Mouse (Mus musculus) myocyte (in vitro differentiated cells): ENCODE measurements at regions not wholly inside any gene's neighbourhood (a gene's known extent, or its start where the extent isn't known, plus 50 kb on each side); places are given as distances from the start of the nearest gene placed in this dataset.

Experiments
- H3K27me3 ChIP-seq: one replicate; pipeline ENCODE4 v1.6.1; 2011; ENCODE audit not compliant: control insufficient read depth, insufficient read depth, insufficient read length
- H3K36me3 ChIP-seq: one replicate; pipeline ENCODE4 v1.6.1; 2011; ENCODE audit not compliant: control insufficient read depth, insufficient read depth
- H3K4me2 ChIP-seq: one replicate; pipeline ENCODE4 v1.6.1; 2011; ENCODE audit warnings: low read depth, control low read depth
- H3K4me3 ChIP-seq: one replicate; pipeline ENCODE4 v1.5.1; 2011; ENCODE audit warnings: mild to moderate bottlenecking, control low read depth, moderate library complexity
- H3K79me2 ChIP-seq: one replicate; pipeline ENCODE4 v1.6.1; 2011; ENCODE audit not compliant: control insufficient read depth, insufficient read depth
- H3ac ChIP-seq: one replicate; pipeline ENCODE4 v1.6.1; 2011; ENCODE audit not compliant: control insufficient read depth, insufficient read length
- CEBPB ChIP-seq: IDR thresholded peaks from 2 replicates; pipeline ENCODE4 v1.6.1; 2011; ENCODE audit warnings: mild to moderate bottlenecking, moderate library complexity; ENCODE audit not compliant: poor library complexity, insufficient read depth, severe bottlenecking
- E2F4 ChIP-seq: IDR thresholded peaks from one replicate; pipeline ENCODE4 v1.6.1; 2011; ENCODE audit warnings: mild to moderate bottlenecking, control low read depth, moderate library complexity; ENCODE audit not compliant: insufficient read depth
- MAX ChIP-seq: IDR thresholded peaks from one replicate; pipeline ENCODE4 v1.6.1; 2011; ENCODE audit warnings: low read depth, mild to moderate bottlenecking, control low read depth
- MYOD1 ChIP-seq, 3 experiments: IDR thresholded peaks; one replicate each; pipeline ENCODE4 v1.6.1; 2011; ENCODE audit warnings: control low read depth in 2 of 3, low read depth in 2 of 3, mild to moderate bottlenecking in 2 of 3, moderate library complexity in 1 of 3; ENCODE audit not compliant: insufficient read length in 2 of 3, control insufficient read depth in 1 of 3
- MYOG ChIP-seq, 3 experiments: IDR thresholded peaks; one replicate each; pipeline ENCODE4 v1.6.1; 2011; ENCODE audit warnings: control low read depth in 2 of 3, low read depth in 2 of 3, mild to moderate bottlenecking in 2 of 3; ENCODE audit not compliant: insufficient read length in 2 of 3, control insufficient read depth in 1 of 3, insufficient read depth in 1 of 3
- POLR2A ChIP-seq: IDR thresholded peaks from one replicate; pipeline ENCODE4 v1.6.1; 2011; ENCODE audit warnings: low read depth, mild to moderate bottlenecking, control low read depth, moderate library complexity; ENCODE audit not compliant: insufficient read length
- POLR2AphosphoS2 ChIP-seq: IDR thresholded peaks from one replicate; pipeline ENCODE4 v1.6.1; 2011; ENCODE audit warnings: low read depth, control low read depth; ENCODE audit not compliant: insufficient read length
- REST ChIP-seq: IDR thresholded peaks from one replicate; pipeline ENCODE4 v1.6.1; 2011; ENCODE audit warnings: mild to moderate bottlenecking, control low read depth, moderate library complexity; ENCODE audit not compliant: insufficient read depth, insufficient read length
- SRF ChIP-seq: IDR thresholded peaks from one replicate; pipeline ENCODE4 v1.6.1; 2011; ENCODE audit warnings: low read depth; ENCODE audit not compliant: control insufficient read depth, insufficient read length
- TCF12 ChIP-seq: IDR thresholded peaks from one replicate; pipeline ENCODE4 v1.6.1; 2011; ENCODE audit warnings: mild to moderate bottlenecking, control low read depth; ENCODE audit not compliant: poor library complexity, insufficient read depth, severe bottlenecking
- TCF3 ChIP-seq: IDR thresholded peaks from one replicate; pipeline ENCODE4 v1.6.1; 2011; ENCODE audit warnings: low read depth, control low read depth; ENCODE audit not compliant: insufficient read length
- USF1 ChIP-seq: IDR thresholded peaks from one replicate; pipeline ENCODE4 v1.6.1; 2011; ENCODE audit warnings: low read depth, mild to moderate bottlenecking, control low read depth, moderate library complexity

- TF ChIP-seq E2F4 (no peak), TCF12 (no peak), POLR2AphosphoS2 (no peak), USF1 (no peak), MYOD1 (IDR thresholded peaks at IDR 0.05; ENCODE audit: control insufficient read depth in 1 of 3, insufficient read length in 2 of 3, low read depth in 2 of 3) (no peak), REST (no peak), MYOG (IDR thresholded peaks at IDR 0.05; ENCODE audit: control insufficient read depth in 1 of 3, insufficient read depth in 1 of 3, insufficient read length in 2 of 3, low read depth in 2 of 3) (no peak), POLR2A (no peak), SRF (no peak)
- Histone ChIP-seq H3K79me2 (no peaks in the 10 kb centered on the region), H3K4me3 (no peak overlapping the region), H3K4me2 (no peak overlapping the region), H3K36me3 (no peaks in the 10 kb centered on the region), H3K27me3 (peaks cover 39% of the 10 kb centered on the region), H3ac (no peak overlapping the region)
These were observed 83.8 kb downstream of the 3100002H09Rik start for GRCm38 (mm10) chr4:124526822-124527221.

GRCm38 (mm10) chr4:124526362-124526761 is 84.2 kb downstream of the 3100002H09Rik start:
- H3ac ChIP-seq = no peak overlapping the region
- H3K4me3 ChIP-seq = no peak overlapping the region
- H3K27me3 ChIP-seq = peaks cover 39% of the 10 kb centered on the region
- H3K79me2 ChIP-seq = no peaks in the 10 kb centered on the region
- no peak for TF ChIP-seq TCF12
- no peak for TF ChIP-seq E2F4
- TF ChIP-seq MYOG (IDR thresholded peaks at IDR 0.05; ENCODE audit: control insufficient read depth in 1 of 3, insufficient read depth in 1 of 3, insufficient read length in 2 of 3, low read depth in 2 of 3) = no peak
- no peak for TF ChIP-seq SRF
- TF ChIP-seq POLR2AphosphoS2 = no peak
- TF ChIP-seq REST = no peak
- no peak for TF ChIP-seq POLR2A
- no peak for TF ChIP-seq TCF3
- TF ChIP-seq CEBPB = no peak
- no peak for TF ChIP-seq USF1
- no peak for TF ChIP-seq MYOD1 (IDR thresholded peaks at IDR 0.05; ENCODE audit: control insufficient read depth in 1 of 3, insufficient read length in 2 of 3, low read depth in 2 of 3)
- TF ChIP-seq MAX = no peak
- no peak overlapping the region for H3K4me2 ChIP-seq
- H3K36me3 ChIP-seq = no peaks in the 10 kb centered on the region

GRCm38 (mm10) chr4:124520309-124520708 is 90.3 kb downstream of the 3100002H09Rik start:
- TF ChIP-seq MAX (no peak), REST (no peak), POLR2A (no peak), E2F4 (no peak), TCF3 (no peak), SRF (no peak), MYOG (IDR thresholded peaks at IDR 0.05; ENCODE audit: control insufficient read depth in 1 of 3, insufficient read depth in 1 of 3, insufficient read length in 2 of 3, low read depth in 2 of 3) (no peak), MYOD1 (IDR thresholded peaks at IDR 0.05; ENCODE audit: control insufficient read depth in 1 of 3, insufficient read length in 2 of 3, low read depth in 2 of 3) (no peak), POLR2AphosphoS2 (no peak)
- H3K27me3 ChIP-seq = peaks cover 28% of the 10 kb centered on the region
- H3K4me2 ChIP-seq = no peak overlapping the region

DNA sequence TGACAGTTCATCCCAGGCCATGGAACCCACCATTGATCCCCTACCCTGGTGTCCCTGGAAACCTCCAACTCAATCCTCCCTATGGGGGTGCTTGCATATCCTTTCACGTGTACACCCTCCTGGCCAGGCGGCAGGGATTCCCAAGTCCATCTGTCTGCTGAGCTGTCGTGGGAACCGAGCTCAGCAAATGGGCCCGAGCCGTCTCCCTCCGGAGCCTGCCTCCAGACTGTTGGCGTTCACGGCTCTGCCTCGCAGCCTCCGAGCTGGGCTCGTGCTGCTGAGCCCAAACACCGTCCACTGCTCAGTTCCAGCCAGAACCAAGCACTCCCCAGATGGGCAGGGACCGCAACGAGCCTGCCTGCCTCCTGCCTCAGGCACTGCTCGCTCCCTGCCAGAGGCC is 98.8 kb downstream of the 3100002H09Rik start:
- H3K79me2 ChIP-seq = no peaks in the 10 kb centered on the region
- H3K36me3 ChIP-seq = no peaks in the 10 kb centered on the region
- H3K4me2 ChIP-seq = no peak overlapping the region
- H3K4me3 ChIP-seq = no peak overlapping the region
- H3K27me3 ChIP-seq = peaks cover 14% of the 10 kb centered on the region
- TF ChIP-seq E2F4 (no peak), CEBPB (no peak), MAX (no peak), USF1 (no peak), MYOD1 (IDR thresholded peaks at IDR 0.05; ENCODE audit: control insufficient read depth in 1 of 3, insufficient read length in 2 of 3, low read depth in 2 of 3) (no peak), POLR2AphosphoS2 (no peak), POLR2A (no peak), REST (no peak), TCF3 (no peak), TCF12 (no peak), MYOG (IDR thresholded peaks at IDR 0.05; ENCODE audit: control insufficient read depth in 1 of 3, insufficient read depth in 1 of 3, insufficient read length in 2 of 3, low read depth in 2 of 3) (no peak), SRF (no peak)
- no peak overlapping the region for H3ac ChIP-seq

More at GRCm38 (mm10) chr4:124520309-124520708, 90.3 kb downstream of the 3100002H09Rik start:
- Histone ChIP-seq H3K36me3 (no peaks in the 10 kb centered on the region), H3K79me2 (no peaks in the 10 kb centered on the region), H3ac (no peak overlapping the region), H3K4me3 (no peak overlapping the region)

- no peak for TF ChIP-seq E2F4
- TF ChIP-seq TCF12 = no peak
- no peak for TF ChIP-seq REST
- no peak for TF ChIP-seq SRF
- no peak for TF ChIP-seq MYOG (IDR thresholded peaks at IDR 0.05; ENCODE audit: control insufficient read depth in 1 of 3, insufficient read depth in 1 of 3, insufficient read length in 2 of 3, low read depth in 2 of 3)
- TF ChIP-seq MYOD1 (IDR thresholded peaks at IDR 0.05; ENCODE audit: control insufficient read depth in 1 of 3, insufficient read length in 2 of 3, low read depth in 2 of 3) = no peak
- no peak for TF ChIP-seq POLR2AphosphoS2
- TF ChIP-seq USF1 = no peak
- no peak for TF ChIP-seq CEBPB
- TF ChIP-seq TCF3 = no peak
- TF ChIP-seq MAX = no peak
- no peak for TF ChIP-seq POLR2A
- Histone ChIP-seq H3ac (no peak overlapping the region), H3K79me2 (no peaks in the 10 kb centered on the region), H3K36me3 (no peaks in the 10 kb centered on the region), H3K27me3 (peaks cover 23% of the 10 kb centered on the region), H3K4me2 (no peak overlapping the region), H3K4me3 (no peak overlapping the region)
These were observed 99.8 kb downstream of the 3100002H09Rik start for GRCm38 (mm10) chr4:124510816-124511215.
